Mouse (Mus musculus) megakaryocyte, embryonic 14.5 days (primary cell): ENCODE results near the gene Cdipt.

Experiments
- FLI1 ChIP-seq: IDR thresholded peaks from 2 replicates; pipeline ENCODE4 v1.6.1; 2012; ENCODE audit warnings: low read length, inconsistent platforms, mixed read lengths
- GATA1 ChIP-seq: IDR thresholded peaks from 3 replicates; pipeline ENCODE4 v1.6.1; 2012; ENCODE audit warnings: mixed read lengths, low read length, inconsistent platforms, borderline replicate concordance

DNA sequence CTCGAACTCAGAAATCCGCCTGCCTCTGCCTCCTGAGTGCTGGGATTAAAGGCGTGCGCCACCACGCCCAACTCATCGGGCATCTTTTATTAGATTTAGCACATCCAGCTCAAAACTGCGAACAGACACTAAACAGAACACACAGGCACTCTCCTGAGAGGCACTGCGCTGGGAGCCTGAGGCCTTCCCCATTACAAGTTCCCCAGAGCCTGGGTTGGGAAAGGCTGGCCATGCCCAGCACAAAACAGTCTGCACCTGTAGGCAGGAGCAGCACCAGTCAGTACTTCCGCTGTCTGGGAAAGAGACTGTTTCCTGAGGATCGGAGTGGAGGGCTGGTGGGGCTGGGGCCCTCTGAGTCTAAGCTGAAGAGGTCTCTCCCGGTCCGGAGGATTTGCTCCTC, 39.3 kb downstream of the Cdipt start:
- no peak for TF ChIP-seq GATA1
- TF ChIP-seq FLI1: no peak
